Mouse (Mus musculus): Measurements from ENCODE around the gene Paqr7.

The Paqr7 gene

DNA sequence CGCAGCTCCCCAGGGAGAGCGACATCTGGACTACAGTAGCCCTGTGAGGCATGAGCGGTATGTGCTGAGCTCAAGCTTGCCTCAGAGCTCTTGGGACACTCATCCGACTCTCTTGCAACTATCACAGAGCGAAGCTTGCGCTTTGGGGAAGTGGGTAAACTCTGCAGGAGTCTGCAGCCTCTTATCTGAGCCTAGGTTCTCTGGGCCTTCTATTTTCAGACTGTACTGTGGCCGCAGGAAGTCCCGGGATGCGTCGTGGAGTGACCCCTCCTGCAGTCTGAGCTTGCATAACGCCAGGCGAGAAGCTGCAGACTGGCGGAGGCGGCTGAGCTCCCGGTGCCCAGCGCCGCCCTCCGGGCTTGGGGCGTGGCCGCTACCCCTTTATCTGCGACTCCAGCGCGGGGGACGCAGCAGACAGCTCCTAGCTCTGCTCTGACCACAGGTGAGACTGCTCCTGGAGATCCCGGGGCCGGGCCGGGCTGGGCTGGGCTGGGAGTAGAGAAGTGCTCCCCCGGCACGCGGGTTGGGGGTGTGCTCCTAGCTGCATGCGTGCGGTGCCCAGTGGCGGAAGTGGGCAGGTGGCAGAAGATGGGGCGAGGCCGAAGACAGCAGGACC, at the start of gene Paqr7:
Paqr7 (plus strand) TSS at position 103 of the 616 bp plus-strand sequence.
- in situ Hi-C loops (cut with MboI, MseI): no loop called here

DNA sequence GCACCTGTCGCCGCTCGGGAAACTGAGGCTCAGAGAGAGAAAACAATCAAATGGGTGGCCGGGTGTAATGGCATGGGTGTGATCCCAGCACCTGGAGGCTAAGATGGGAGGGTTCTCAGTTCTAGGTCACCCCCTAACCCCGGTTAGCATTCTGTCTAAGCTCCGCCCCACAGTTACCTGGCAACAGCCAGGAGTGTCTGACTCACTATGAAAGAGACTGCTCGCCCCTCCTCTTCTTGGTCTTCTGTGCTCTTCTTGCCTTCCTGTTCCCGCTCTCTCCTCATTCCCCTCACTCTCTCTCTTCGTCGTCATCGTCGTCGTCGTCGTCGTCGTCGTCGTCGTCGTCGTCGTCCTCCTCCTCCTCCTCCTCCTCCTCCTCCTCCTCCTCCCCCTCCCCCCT, 48.5 kb upstream of the Paqr7 start:
- in situ Hi-C loops (cut with MboI, MseI): no loop called here

DNA sequence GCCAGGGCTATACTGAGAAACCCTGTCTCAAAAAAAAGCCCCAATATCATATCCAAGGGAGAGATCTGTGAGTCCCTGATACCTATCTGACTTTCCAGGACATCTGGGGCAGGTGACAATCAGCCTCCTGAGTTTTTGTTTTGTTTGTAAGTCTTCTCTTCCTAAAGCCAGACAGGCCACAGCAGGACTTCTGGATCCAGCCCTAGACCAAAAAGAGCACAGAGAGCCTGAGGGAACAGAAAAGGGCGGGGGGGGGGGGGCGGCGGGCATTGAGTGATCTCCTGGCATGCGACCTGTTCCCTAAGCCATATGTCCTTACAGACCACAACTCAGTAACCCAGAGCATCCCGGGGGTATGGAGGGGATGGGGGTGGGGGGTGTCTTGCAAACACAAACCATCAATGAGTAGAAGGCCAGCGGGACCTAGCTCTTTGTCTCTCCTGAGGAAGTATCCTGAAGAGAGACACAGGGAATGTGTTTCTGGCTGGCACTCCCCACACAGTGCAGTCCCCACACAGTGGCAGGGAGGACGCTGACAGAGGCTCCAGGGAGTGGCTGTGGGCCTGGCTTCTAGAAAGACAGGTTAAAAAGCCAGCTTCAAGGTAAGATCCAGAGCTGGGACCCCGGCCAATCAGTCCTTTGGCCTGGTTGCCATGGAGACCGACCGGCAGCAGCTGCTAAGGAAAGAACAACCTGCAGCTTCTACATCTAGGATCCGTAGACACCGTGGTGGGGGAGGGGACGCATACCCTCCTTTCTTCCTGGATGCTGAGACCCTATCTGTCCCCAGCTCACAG, 46.7 kb upstream of the Paqr7 start:
- in situ Hi-C loops (cut with MboI, MseI): no loop called here

DNA sequence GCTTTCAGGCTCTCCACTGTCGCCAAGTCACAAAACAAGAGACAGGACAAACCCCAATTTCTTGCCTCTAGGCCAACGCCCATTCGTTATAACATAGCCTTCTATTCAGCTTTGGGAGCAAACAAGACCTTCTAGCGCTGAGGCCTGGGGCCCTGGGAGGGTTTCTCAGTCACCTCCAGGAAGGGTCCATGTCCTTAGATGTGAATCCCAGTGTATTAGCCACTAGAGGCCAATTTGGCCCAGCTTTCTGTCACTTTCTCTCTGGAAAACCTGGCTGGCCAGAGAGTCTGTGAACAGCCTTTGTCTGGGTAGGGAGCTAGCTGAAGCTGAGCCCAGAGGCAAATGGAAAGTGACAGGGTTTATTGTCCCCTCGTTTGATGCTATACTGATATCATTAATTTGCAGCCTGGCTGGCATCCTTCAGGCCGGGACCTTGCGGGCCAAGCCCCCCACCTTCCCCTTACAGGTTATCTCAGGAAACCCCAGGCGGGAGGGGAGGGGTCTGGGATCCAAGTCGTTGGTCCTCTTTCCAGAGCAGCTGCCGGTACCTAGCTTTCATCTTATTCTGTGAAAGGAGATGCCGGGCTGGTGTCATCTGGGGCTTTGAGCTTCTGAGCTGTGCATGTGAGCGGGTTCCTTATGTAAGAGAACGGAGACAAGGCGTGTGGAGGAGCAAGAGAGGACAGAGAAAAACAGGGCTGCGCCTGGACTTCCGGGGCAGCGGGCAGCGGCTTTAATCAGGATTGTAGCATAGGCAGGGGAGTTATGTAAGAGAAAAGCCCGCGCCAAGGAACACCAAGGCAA, 45.9 kb upstream of the Paqr7 start:
- in situ Hi-C loops (cut with MboI, MseI): no loop called here

DNA sequence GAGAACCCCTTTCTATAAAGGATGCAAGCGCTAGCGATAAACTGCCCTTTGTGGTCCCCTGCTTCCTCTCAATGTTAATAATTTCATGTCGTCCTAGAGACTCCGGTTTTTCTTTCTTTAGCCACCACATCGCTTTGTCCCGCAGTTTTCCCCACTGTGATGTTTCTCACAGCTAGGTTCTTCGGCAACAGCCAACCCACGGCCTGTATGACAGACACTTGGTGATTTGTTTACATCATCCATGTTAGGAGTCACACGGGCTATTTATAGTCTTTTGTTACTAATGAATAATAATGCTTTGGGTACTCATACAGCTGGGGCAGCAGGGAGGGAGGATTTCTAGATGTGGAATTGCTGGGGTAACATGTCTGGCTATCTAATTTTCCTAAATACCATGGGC, 45.0 kb upstream of the Paqr7 start:
- in situ Hi-C loops (cut with MboI, MseI): no loop called here

GRCm38 (mm10) chr4:134453619-134454400, 42.7 kb upstream of the Paqr7 start:
- in situ Hi-C loops (cut with MboI, MseI): no loop called here

DNA sequence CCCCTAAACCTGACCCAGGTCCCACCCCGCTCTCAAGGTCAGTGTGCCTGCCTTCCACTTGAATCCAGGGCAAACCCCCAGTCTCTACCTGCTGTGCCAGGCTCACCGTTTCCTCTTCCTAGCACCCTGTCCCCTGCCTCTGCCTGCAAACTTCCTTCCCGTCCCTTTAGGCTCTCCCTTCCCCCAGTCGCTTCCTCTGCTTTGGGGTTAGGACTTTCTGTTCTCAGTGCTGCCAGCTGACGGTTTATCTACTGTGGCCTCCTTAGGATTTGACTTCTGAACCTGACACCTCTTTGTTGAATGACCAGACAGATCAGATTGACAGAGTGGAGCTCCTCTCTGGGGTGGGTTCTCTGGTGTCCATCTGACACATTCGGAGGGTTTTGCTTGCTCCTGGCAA, 41.2 kb upstream of the Paqr7 start:
- in situ Hi-C loops (cut with MboI, MseI): no loop called here

DNA sequence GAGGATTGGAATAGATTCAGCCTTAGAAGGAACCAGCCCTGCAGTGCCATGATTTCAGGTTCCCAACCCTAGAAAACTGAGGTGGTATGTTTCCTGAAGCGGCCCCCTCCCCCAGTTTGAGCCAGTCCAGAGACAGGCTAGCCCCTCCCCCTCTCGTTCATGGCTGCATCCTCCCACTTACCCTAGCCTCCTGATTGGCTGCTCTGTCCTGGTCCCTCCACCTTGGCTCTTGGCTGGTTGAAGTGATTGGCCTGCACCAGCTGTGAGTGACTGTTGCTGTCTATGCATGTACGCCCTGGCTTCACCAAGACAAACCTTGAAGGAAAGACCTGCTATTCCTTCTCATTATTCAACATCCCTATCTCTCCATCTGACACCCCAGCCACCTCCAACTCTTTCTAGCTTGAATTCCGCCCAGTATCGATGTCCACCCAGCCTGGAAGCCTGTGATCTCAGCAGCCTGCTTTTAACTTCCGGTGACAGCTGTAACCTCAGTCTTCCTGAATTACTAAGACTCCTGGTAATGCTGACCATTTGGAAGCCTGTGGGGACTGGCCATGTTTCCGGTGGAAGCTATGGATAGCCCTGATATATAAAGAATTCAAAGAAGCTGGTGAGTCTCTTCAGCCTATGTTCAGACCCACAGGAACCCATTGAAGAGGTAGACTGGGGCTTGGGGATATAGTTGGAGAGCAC, 39.2 kb upstream of the Paqr7 start:
- in situ Hi-C loops (cut with MboI, MseI): no loop called here

- in situ Hi-C loops (cut with MboI, MseI): no loop called here
Observed at GRCm38 (mm10) chr4:134458856-134459255, 37.6 kb upstream of the Paqr7 start.

GRCm38 (mm10) chr4:134460277-134460676, 36.2 kb upstream of the Paqr7 start:
- in situ Hi-C loops (cut with MboI, MseI): no loop called here

- in situ Hi-C loops (cut with MboI, MseI): no loop called here
Observed at GRCm38 (mm10) chr4:134461252-134461651, 35.2 kb upstream of the Paqr7 start.

DNA sequence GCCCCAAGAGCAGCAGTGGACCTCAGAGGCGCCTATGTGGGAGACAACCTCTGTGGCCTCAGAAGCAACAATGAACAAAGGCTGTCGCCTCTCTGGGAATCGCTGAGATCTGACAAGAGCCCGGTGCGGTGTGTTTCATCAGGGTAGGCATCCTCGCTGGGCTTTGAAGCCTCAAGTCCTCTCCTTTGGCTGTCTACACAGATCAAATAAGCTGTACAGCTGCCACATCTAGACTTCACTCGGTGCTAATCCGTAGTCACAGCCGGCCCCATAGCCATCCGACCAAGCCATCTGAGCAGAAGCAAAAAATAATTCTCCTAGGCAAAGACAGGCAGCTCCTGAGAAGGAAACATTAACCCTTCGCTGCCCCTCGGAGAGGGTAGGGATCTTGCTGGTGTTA, 30.7 kb upstream of the Paqr7 start:
- in situ Hi-C loops (cut with MboI, MseI): loop anchor here in 1 of 2 experiments (5.0 kb wide), 1 partner anchor 58 kb away; no protein-coding TSS in a partner anchor

- in situ Hi-C loops (cut with MboI, MseI): loop anchor here in 1 of 2 experiments (5.0 kb wide), 1 partner anchor 59 kb away; no protein-coding TSS in a partner anchor
Observed at GRCm38 (mm10) chr4:134466381-134467262, 29.9 kb upstream of the Paqr7 start.

DNA sequence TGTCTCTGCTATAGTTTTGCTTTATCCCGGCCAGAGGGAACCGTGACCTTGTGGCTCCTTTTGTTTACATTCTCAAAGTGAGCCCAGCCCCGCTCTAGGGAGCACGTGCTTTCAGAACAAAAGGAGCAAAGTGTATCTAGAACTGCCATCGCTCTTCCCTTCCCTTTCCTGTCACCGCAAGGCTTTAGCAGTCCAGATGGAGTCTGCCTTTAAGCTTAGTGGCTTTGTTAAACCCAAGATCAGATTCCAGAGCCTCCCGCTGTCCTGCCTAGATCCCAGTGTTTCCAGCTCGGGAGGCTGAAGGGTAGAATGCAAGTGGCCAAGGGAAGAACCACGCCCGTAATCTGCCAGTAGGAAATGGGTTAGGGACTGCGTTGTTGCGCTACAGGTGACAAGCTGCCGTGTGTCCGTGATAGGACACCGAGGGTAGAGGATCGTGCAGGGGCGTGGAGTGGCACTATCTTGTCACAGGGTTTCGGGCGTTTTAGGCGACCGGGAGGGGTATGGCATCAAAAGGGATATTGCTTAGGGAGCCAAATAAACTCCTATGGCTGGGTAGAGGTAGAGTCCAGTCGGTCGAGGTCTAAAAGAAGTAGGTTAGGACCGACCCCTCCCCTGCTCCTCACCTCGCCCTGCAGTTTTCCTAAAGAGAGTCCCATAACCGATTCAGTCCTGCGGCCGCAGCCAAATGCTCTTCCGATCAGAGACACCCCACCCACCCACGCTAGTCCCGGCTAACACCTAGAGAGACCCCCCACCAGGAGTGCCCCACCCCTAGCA, 28.9 kb upstream of the Paqr7 start:
- in situ Hi-C loops (cut with MboI, MseI): loop anchor here in 1 of 2 experiments (5.0 kb wide), 1 partner anchor 60 kb away; no protein-coding TSS in a partner anchor

DNA sequence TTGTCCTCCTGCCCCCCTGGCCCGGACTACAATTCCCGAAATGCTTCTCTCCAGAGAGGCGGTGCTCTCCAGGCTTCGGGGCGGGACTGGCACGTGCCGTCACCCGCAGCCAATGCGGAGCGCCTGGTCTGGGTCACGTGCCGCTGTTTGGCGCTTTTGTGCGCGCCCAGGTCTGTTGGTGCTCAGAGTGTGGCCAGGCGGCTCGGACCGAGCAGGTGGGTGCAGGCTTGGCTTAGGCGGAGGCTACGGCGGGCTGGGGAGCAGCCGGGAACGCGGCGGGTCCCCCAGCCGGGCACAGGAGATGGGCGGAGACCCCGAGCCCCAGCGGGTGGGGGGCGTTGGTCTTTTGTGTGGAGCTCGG, 28.3 kb upstream of the Paqr7 start, which contains the start of gene Stmn1:
Stmn1 (plus strand) TSS at position 106 of the 361 bp plus-strand sequence.
- in situ Hi-C loops (cut with MboI, MseI): loop anchor here in 1 of 2 experiments (5.0 kb wide), 1 partner anchor 61 kb away; no protein-coding TSS in a partner anchor

- in situ Hi-C loops (cut with MboI, MseI): loop anchor here in 1 of 2 experiments (5.0 kb wide), 1 partner anchor 61 kb away; no protein-coding TSS in a partner anchor
Observed at GRCm38 (mm10) chr4:134468578-134469266, 27.8 kb upstream of the Paqr7 start.

- in situ Hi-C loops (cut with MboI, MseI): loop anchor here in 1 of 2 experiments (5.0 kb wide), 1 partner anchor 62 kb away; no protein-coding TSS in a partner anchor
Observed at GRCm38 (mm10) chr4:134469341-134469796, 27.1 kb upstream of the Paqr7 start.

GRCm38 (mm10) chr4:134469985-134470384, 26.5 kb upstream of the Paqr7 start:
- in situ Hi-C loops (cut with MboI, MseI): loop anchor here in 1 of 2 experiments (5.0 kb wide), 1 partner anchor 63 kb away; no protein-coding TSS in a partner anchor
